Mouse (Mus musculus): ENCODE results near the gene Wwp2.
A peak's percentile ranks its signal among the peaks of the same experiment; 100 is the strongest.

GRCm38 (mm10) chr8:107581536-107581935 lies 145.4 kb downstream of the Wwp2 start:
- TF ChIP-seq CTCF (IDR thresholded peaks at IDR 0.05 in 2 of 3, conservative IDR thresholded peaks at IDR 0.05 in 1 of 3; ENCODE audit: control insufficient read depth in 1 of 3, insufficient read depth in 1 of 3, low read depth in 2 of 3, low read length in 3 of 3, poor library complexity in 1 of 3, severe bottlenecking in 1 of 3) (no peak), TBP (IDR thresholded peaks at IDR 0.05; ENCODE audit: low read depth, low read length) (no peak), MAX (IDR thresholded peaks at IDR 0.05; ENCODE audit: low read length) (no peak), MYC (IDR thresholded peaks at IDR 0.05; ENCODE audit: low read depth, low read length) (no peak), NELFE (IDR thresholded peaks at IDR 0.05; ENCODE audit: low read depth, low read length) (no peak), POLR2A (IDR thresholded peaks at IDR 0.05; ENCODE audit: control insufficient read depth in 1 of 2, insufficient read depth in 1 of 2, low read depth in 1 of 2, low read length in 2 of 2, poor library complexity in 1 of 2) (peak in 1 of 2 experiments; percentile 5; a peak in 1 of 4 replicates), BHLHE40 (IDR thresholded peaks at IDR 0.05; ENCODE audit: borderline replicate concordance, low read depth, low read length) (no peak), SIN3A (IDR thresholded peaks at IDR 0.05; ENCODE audit: low read length) (no peak), ZC3H11A (IDR thresholded peaks at IDR 0.05; ENCODE audit: low read depth, low read length) (no peak), TAL1 (IDR thresholded peaks at IDR 0.05; ENCODE audit: low read length) (no peak), NRF1 (IDR thresholded peaks at IDR 0.05; ENCODE audit: insufficient read depth, low read depth, low read length, poor library complexity, severe bottlenecking) (no peak), GATA1 (IDR thresholded peaks at IDR 0.05; ENCODE audit: low read depth, low read length) (no peak)

Data from MEL (cell line).